Mouse (Mus musculus): ENCODE measurements at regions not wholly inside any gene's neighbourhood (a gene's known extent, or its start where the extent isn't known, plus 50 kb on each side); places are given as distances from the start of the nearest gene placed in this dataset.

DNA sequence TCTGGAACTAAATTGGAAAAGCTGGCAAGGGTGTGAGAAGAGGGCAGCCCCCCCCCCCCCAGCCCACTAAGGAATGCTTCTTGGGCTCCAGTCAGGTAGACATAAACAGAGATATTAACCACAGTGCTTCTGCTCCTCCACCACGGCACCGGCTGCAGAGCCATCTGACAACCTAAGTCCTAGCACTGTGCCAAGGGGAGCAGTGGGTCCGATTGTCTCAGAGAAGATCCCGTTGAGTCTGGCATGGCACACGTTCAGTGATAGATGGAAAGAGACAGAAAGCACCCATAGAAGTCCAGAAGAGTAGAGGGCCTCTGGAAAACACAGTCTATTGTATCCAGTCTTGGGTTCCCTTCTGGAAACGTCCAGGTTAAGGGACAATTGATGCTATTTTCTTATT lies 241.4 kb upstream of the Arglu1 start:
- Histone ChIP-seq H3K4me1 (ENCODE audit: control insufficient read depth, insufficient read depth, low read length) (no peaks in the 10 kb centered on the region), H3K36me3 (ENCODE audit: control insufficient read depth, insufficient read depth, low read length) (no peaks in the 10 kb centered on the region), H3K27ac (ENCODE audit: low read depth, low read length) (no peak overlapping the region), H3K4me3 (ENCODE audit: low read length) (no peak overlapping the region), H3K4me2 (replicated peaks; ENCODE audit: low read depth, low read length) (no peak overlapping the region), H3K27me3 (ENCODE audit: control insufficient read depth, insufficient read depth, low read length) (no peaks in the 10 kb centered on the region), H3K9ac (ENCODE audit: low read depth, low read length) (no peak overlapping the region), H3K9me3 (ENCODE audit: control insufficient read depth, low read length) (no peaks in the 10 kb centered on the region)
- WGBS: 87% methylated on average over 6 of the region's 6 CpGs
- no peak for ATAC-seq (ENCODE audit: low FRiP score, low TSS enrichment)

DNA sequence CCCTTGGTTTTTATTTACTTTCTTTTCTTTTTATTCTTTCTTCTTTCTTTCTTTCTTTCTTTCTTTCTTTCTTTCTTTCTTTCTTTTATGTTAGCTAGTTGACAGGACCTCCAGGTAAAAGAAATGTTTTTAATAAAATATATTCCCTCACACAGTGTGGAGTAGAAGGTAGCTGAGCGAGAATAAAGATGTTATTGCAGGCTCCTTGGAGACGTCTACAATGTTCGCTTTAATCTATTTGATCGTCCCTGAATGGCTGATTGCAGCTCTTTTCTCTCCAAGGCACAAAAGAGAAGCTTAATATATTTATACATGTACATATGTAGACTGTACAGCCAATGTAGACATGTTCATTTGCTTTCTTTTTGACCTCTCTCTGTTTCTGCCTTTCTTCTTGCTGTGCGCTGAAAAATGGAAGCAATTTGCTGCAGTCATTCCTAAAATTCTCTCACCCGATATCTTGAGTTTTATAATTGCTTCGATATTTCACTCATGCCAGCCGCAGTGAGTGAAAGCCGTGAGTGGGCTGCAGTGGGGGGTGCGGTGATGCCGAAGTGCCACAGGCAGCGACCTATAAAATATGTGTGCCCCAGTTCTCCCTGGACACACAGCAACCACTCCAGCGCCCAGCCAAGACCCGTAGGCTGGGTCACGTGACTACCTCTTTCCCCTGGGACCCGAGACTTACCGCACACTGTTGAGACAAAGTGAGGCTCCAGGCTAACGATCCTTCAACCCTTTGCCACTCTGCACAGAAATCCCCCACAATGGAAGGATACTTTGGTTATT lies 237.9 kb upstream of the Arglu1 start:
- WGBS: 88% methylated on average over 18 of the region's 18 CpGs
- ATAC-seq (ENCODE audit: low FRiP score, low TSS enrichment): no peak

DNA sequence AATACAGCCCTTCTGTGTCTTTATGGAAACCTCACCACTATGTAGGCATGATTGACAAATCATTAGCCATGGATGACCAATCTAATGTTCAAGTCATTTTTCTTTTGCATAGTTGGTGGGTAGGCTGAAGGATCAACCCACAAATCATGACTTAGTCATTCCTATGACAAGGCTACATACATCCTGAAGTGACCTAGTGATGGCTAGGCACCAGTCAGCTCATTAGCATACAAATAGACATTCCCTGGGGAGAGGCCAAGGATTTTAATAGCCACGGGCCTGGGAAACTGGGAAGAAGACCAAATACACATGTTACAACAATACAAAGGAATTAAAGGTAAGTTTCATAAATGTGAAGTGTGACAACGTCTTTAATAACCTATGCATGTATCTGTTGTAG lies 231.1 kb upstream of the Arglu1 start:
- WGBS: 58% methylated on average over 2 of the region's 2 CpGs
- peaks cover 4% of the 10 kb centered on the region; the same call in 1 of the 2 replicates for H3K4me1 ChIP-seq (ENCODE audit: control insufficient read depth, insufficient read depth, low read length)
- no peaks in the 10 kb centered on the region for H3K9me3 ChIP-seq (ENCODE audit: control insufficient read depth, low read length)
- H3K9ac ChIP-seq (ENCODE audit: low read depth, low read length): no peak overlapping the region
- no peak overlapping the region for H3K27ac ChIP-seq (ENCODE audit: low read depth, low read length)
- no peak overlapping the region for H3K4me2 ChIP-seq (replicated peaks; ENCODE audit: low read depth, low read length)
- ATAC-seq (ENCODE audit: low FRiP score, low TSS enrichment): no peak
- H3K36me3 ChIP-seq (ENCODE audit: control insufficient read depth, insufficient read depth, low read length): no peaks in the 10 kb centered on the region
- H3K4me3 ChIP-seq (ENCODE audit: low read length): no peak overlapping the region
- H3K27me3 ChIP-seq (ENCODE audit: control insufficient read depth, insufficient read depth, low read length): no peaks in the 10 kb centered on the region

More for the DNA sequence above, 237.9 kb upstream of the Arglu1 start:
- no peak overlapping the region for H3K4me2 ChIP-seq (replicated peaks; ENCODE audit: low read depth, low read length)
- H3K4me1 ChIP-seq (ENCODE audit: control insufficient read depth, insufficient read depth, low read length): no peaks in the 10 kb centered on the region
- no peak overlapping the region for H3K4me3 ChIP-seq (ENCODE audit: low read length)
- H3K27me3 ChIP-seq (ENCODE audit: control insufficient read depth, insufficient read depth, low read length): no peaks in the 10 kb centered on the region
- no peak overlapping the region for H3K27ac ChIP-seq (ENCODE audit: low read depth, low read length)
- H3K9ac ChIP-seq (ENCODE audit: low read depth, low read length): no peak overlapping the region
- H3K36me3 ChIP-seq (ENCODE audit: control insufficient read depth, insufficient read depth, low read length): no peaks in the 10 kb centered on the region
- H3K9me3 ChIP-seq (ENCODE audit: control insufficient read depth, low read length): no peaks in the 10 kb centered on the region

DNA sequence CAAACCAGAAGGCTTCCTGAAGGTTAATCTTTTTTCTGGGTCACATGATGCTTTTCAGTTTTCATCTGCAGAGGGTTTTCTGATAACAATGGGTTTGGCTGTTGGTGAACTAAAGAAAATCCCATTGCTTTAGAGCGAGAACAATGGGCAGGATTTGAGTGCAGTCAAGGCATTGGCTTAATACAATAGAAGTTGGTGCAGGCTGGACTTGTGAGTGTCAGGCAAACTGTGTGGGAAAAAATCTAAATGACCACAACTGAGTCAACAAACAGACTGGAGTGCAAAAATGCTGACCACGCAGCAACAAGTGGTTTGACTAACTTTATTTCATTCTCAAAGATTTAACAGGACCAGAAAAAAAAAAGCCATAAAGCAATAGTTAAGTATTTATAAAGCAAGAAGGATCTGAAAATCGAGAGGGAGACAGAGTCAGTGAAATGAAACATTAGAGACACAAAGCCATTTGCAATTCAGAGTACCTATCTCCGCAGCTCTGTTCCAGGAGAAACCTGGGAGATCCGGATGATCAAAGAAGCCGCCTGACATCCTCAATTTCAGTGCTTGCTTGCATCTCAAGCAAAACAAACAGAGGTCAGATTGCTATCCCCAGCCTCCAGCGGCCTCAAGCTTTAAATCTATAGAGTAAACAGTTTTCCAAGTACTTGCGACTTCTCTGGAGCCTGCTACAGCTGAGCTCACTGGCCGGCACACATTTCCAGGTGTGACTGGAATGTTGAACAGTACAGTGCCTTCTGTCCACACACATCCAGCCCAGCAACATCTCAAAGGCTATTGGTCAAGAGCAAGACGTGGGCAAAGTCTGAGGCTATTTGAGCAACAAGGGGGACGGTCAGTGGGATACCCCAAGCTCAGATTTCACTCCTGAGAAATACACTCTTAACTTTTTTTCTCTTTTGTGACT lies 229.5 kb upstream of the Arglu1 start:
- H3K27me3 ChIP-seq (ENCODE audit: control insufficient read depth, insufficient read depth, low read length): no peaks in the 10 kb centered on the region
- H3K4me2 ChIP-seq (replicated peaks; ENCODE audit: low read depth, low read length): 0 out of 2 replicates have a peak overlapping the region, but pooled peaks have one; percentile 5
- H3K36me3 ChIP-seq (ENCODE audit: control insufficient read depth, insufficient read depth, low read length): no peaks in the 10 kb centered on the region
- H3K4me3 ChIP-seq (ENCODE audit: low read length): no peak overlapping the region
- WGBS: 14% methylated on average over 11 of the region's 11 CpGs
- H3K9me3 ChIP-seq (ENCODE audit: control insufficient read depth, low read length): peaks cover 7% of the 10 kb centered on the region
- H3K27ac ChIP-seq (ENCODE audit: low read depth, low read length): no peak overlapping the region
- peaks cover 4% of the 10 kb centered on the region; the same call in 1 of the 2 replicates for H3K4me1 ChIP-seq (ENCODE audit: control insufficient read depth, insufficient read depth, low read length)
- H3K9ac ChIP-seq (ENCODE audit: low read depth, low read length): no peak overlapping the region
- no peak for ATAC-seq (ENCODE audit: low FRiP score, low TSS enrichment)

DNA sequence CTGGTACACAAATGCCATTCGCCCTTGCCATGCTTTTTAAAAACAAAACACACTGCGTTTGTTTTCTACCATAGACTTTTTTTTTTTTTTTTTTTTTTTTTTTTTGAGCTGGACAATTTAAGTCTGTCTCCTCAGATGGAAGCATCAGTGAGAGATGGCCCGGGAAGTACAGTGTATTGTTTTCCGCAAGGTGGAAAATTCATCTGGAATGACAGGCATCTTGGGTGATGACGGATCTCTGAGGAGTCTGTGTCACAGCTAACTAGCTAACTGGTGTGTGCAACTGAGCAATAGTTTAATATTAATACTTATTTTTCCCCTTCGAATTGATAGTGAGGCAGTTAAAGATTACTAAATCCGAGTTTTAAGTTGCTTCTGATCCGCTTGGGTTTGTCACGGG lies 228.7 kb upstream of the Arglu1 start:
- no peak for ATAC-seq (ENCODE audit: low FRiP score, low TSS enrichment)

DNA sequence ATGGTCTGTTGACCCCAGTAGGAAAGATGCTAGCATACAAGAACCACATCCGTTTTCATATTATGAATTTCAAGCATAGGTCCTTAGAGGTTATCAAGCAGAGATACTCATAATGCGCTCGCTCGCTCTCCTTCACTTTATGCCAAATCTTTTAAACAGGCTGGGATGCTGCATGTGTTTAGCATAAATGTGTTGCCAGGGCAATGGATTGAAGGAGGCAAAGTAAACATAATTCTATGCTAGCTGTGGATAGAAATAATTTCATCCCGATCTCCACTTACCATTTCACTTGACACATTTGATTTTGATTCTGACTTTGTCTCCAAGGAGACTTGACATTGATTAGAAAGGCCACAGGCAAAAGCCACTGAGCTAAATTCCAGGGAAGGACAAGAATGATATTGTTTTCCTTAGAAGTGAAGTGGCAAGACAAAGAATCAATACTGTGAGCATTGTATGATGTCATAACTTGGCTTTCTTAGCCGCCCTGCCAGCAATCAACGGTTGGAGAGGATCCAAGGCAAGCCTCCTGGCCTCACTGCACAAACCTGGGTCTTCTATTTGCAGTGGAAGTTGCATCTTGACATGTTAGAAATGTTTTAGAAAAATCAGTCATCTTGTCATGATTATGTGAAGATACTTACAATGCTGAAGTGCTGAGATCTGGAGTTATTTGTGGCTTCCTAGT lies 217.3 kb upstream of the Arglu1 start:
- no peaks in the 10 kb centered on the region for H3K27me3 ChIP-seq (ENCODE audit: control insufficient read depth, insufficient read depth, low read length)
- ATAC-seq (ENCODE audit: low FRiP score, low TSS enrichment): no peak

More for the DNA sequence above, 228.7 kb upstream of the Arglu1 start:
- Histone ChIP-seq H3K9ac (ENCODE audit: low read depth, low read length) (no peak overlapping the region), H3K4me2 (replicated peaks; ENCODE audit: low read depth, low read length) (no peak overlapping the region), H3K4me3 (ENCODE audit: low read length) (no peak overlapping the region), H3K27ac (ENCODE audit: low read depth, low read length) (no peak overlapping the region), H3K36me3 (ENCODE audit: control insufficient read depth, insufficient read depth, low read length) (no peaks in the 10 kb centered on the region), H3K27me3 (ENCODE audit: control insufficient read depth, insufficient read depth, low read length) (no peaks in the 10 kb centered on the region), H3K4me1 (ENCODE audit: control insufficient read depth, insufficient read depth, low read length) (peaks cover 4% of the 10 kb centered on the region; the same call in 1 of the 2 replicates), H3K9me3 (ENCODE audit: control insufficient read depth, low read length) (peaks cover 7% of the 10 kb centered on the region)
- 87% methylated on average over 9 of the region's 9 CpGs for WGBS

DNA sequence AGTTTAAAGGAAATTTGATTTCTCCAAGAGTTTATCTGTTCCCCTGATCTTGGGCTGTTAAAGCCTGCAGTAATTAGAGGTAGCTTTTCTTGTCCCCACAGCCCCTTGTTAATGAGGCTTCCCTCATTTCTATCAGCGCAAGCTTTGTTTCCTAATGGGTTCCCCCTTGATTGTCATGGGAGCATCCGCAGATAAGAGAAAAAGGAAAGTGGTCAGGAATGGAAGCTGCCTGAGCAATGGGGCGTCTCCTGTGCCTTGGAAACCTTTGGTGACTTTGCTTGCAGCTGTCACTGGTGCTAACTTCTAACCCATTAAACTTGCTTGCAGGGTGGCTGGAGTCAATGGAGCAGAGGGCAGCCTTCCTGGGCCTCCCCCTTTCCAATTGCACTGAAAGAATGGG lies 202.7 kb upstream of the Arglu1 start:
- no peak overlapping the region for H3K4me3 ChIP-seq (ENCODE audit: low read length)
- no peak overlapping the region for H3K9ac ChIP-seq (ENCODE audit: low read depth, low read length)
- no peaks in the 10 kb centered on the region for H3K4me1 ChIP-seq (ENCODE audit: control insufficient read depth, insufficient read depth, low read length)
- 10% methylated on average over 3 of the region's 3 CpGs for WGBS
- no peak overlapping the region for H3K27ac ChIP-seq (ENCODE audit: low read depth, low read length)
- H3K36me3 ChIP-seq (ENCODE audit: control insufficient read depth, insufficient read depth, low read length): no peaks in the 10 kb centered on the region
- no peak for ATAC-seq (ENCODE audit: low FRiP score, low TSS enrichment)
- H3K4me2 ChIP-seq (replicated peaks; ENCODE audit: low read depth, low read length): no peak overlapping the region
- no peaks in the 10 kb centered on the region for H3K9me3 ChIP-seq (ENCODE audit: control insufficient read depth, low read length)
- H3K27me3 ChIP-seq (ENCODE audit: control insufficient read depth, insufficient read depth, low read length): no peaks in the 10 kb centered on the region

More for the DNA sequence above, 217.3 kb upstream of the Arglu1 start:
- WGBS: 85% methylated on average over 7 of the region's 7 CpGs
- Histone ChIP-seq H3K4me1 (ENCODE audit: control insufficient read depth, insufficient read depth, low read length) (no peaks in the 10 kb centered on the region), H3K36me3 (ENCODE audit: control insufficient read depth, insufficient read depth, low read length) (no peaks in the 10 kb centered on the region), H3K9me3 (ENCODE audit: control insufficient read depth, low read length) (no peaks in the 10 kb centered on the region), H3K4me2 (replicated peaks; ENCODE audit: low read depth, low read length) (no peak overlapping the region), H3K4me3 (ENCODE audit: low read length) (no peak overlapping the region), H3K27ac (ENCODE audit: low read depth, low read length) (no peak overlapping the region), H3K9ac (ENCODE audit: low read depth, low read length) (no peak overlapping the region)

DNA sequence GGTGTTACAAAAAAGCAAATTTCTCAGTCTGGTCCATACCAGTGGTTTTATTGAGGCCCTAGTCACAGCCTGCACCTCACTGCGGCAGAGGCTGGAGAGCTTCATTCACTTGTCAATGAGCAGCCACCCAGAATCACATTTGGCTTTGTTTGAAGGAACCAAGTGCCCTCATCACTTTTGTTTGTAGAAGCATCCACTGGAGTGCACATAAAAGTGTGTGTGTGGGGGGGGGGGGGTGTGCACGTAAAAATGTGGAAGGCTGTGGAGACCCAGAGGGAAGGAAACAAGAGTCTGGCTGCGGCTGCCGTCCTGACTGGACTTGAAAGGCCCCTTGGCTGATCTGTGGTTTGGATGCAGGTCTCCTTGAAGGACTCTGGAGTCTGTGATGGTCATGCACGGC lies 187.0 kb upstream of the Arglu1 start:
- no peaks in the 10 kb centered on the region for H3K4me1 ChIP-seq (ENCODE audit: control insufficient read depth, insufficient read depth, low read length)
- H3K4me3 ChIP-seq (ENCODE audit: low read length): no peak overlapping the region
- no peaks in the 10 kb centered on the region for H3K9me3 ChIP-seq (ENCODE audit: control insufficient read depth, low read length)
- H3K27me3 ChIP-seq (ENCODE audit: control insufficient read depth, insufficient read depth, low read length): no peaks in the 10 kb centered on the region
- WGBS: 28% methylated on average over 5 of the region's 5 CpGs
- no peak for ATAC-seq (ENCODE audit: low FRiP score, low TSS enrichment)
- no peaks in the 10 kb centered on the region for H3K36me3 ChIP-seq (ENCODE audit: control insufficient read depth, insufficient read depth, low read length)
- no peak overlapping the region for H3K27ac ChIP-seq (ENCODE audit: low read depth, low read length)
- H3K9ac ChIP-seq (ENCODE audit: low read depth, low read length): no peak overlapping the region
- no peak overlapping the region for H3K4me2 ChIP-seq (replicated peaks; ENCODE audit: low read depth, low read length)
